ENCODE assay signal across 18 mouse cellular contexts in genomic region chr2:49573282-49573681, GRCm38 (mm10). TPM values are rescaled to one million over a fixed set of nuclear protein-coding genes. Genes with fewer than 3 reads are reported as not detected.
"Had no signal": no experiment of that assay in that cellular context is flagged by ENCODE, and none has a peak within 500 bp of the region (broad histone marks: within the 10 kb centered on the region; RNA-seq: fewer than 3 reads in every experiment).

No protein-coding gene starts in this region.

- DNase-seq: liver, postnatal 0 days; lung, adult 2 months; lung, postnatal 14 days; lung, postnatal 36 days; right cerebral cortex, adult 18-20 months; thymus, adult 2 months; thymus, postnatal 25 days had no signal

- H3K4me1 ChIP-seq: liver, embryonic 15.5 days; lung, embryonic 15.5 days; megakaryocyte, embryonic 14.5 days had no signal

- H3K27ac ChIP-seq: liver, embryonic 15.5 days; lung, embryonic 15.5 days; macrophage; neural tube, embryonic 12.5 days; stomach, embryonic 15.5 days; stomach, postnatal 0 days had no signal

- H3K27me3 ChIP-seq: liver, embryonic 15.5 days; lung, embryonic 15.5 days; megakaryocyte, embryonic 14.5 days; midbrain, embryonic 13.5 days; midbrain, embryonic 15.5 days; neural tube, embryonic 12.5 days; stomach, embryonic 15.5 days had no signal

- H3K36me3 ChIP-seq: liver, embryonic 15.5 days; lung, embryonic 15.5 days; midbrain, embryonic 13.5 days; midbrain, embryonic 15.5 days; neural tube, embryonic 12.5 days; stomach, embryonic 15.5 days had no signal

- H3K4me3 ChIP-seq: liver, embryonic 15.5 days; lung, embryonic 15.5 days; megakaryocyte, embryonic 14.5 days; midbrain, embryonic 13.5 days; midbrain, embryonic 15.5 days; neural tube, embryonic 12.5 days; stomach, embryonic 15.5 days had no signal

- H3K9me3 ChIP-seq: liver, embryonic 15.5 days; lung, embryonic 15.5 days; midbrain, embryonic 13.5 days; midbrain, embryonic 15.5 days; neural tube, embryonic 12.5 days; stomach, embryonic 15.5 days had no signal

RNA-seq across cellular contexts. Expression of gene Kif5c, which starts 45.8 kb away (rescaled TPM):
- total RNA-seq: megakaryocyte progenitor cell, adult 5-6 weeks; monocyte, adult 5-6 weeks had no signal
